Mouse (Mus musculus): ENCODE results near the gene Sppl2b.

DNA sequence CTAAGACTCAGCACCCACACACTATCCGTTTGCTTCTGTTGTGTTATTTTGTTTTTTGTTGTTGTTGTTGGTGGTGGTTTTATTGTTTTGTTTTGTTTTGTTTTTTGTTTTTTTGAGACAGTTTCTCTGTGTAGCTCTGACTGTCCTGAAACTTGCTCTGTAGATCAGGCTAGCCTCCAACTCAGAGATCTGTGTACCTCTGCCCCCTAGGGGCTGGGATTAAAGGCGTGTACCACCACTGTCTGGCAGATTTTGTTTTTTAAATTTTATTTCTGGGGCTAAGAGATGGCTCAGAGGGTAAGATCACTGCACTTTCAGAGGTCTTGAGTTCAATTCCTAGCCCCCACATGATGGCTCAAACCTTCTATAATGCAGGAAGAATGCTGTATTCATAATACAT is 25.8 kb downstream of the Sppl2b start:
- TF ChIP-seq CTCF (IDR thresholded peaks at IDR 0.05; ENCODE audit: low read depth) (no peak), EP300 (optimal IDR thresholded peaks at IDR 0.05) (no peak)

All from stomach, postnatal 0 days (tissue).